10 mouse cellular contexts compared by ENCODE assay signal in genomic region chr17:25656826-25657189, GRCm38 (mm10).
DNase-seq lines count a peak whose midpoint lies in the region; ATAC-seq and TF ChIP-seq lines count a peak whose summit lies in the region.
"Had no signal": no experiment of that assay in that cellular context is flagged by ENCODE, and none has a peak within 500 bp of the region (broad histone marks: within the 10 kb centered on the region; RNA-seq: fewer than 3 reads in every experiment).

No protein-coding gene starts in this region.

- no peaks in the 10 kb centered on the region for H3K9me3 ChIP-seq in lung, embryonic 14.5 days (ENCODE audit: low read depth, low read length)
- no peaks in the 10 kb centered on the region for H3K9me3 ChIP-seq in embryonic facial prominence, embryonic 12.5 days
- no peaks in the 10 kb centered on the region for H3K9me3 ChIP-seq in hindbrain, embryonic 13.5 days
- no peaks in the 10 kb centered on the region for H3K9me3 ChIP-seq in neural tube, embryonic 13.5 days

- WGBS in lung, embryonic 14.5 days = 6% methylated on average over 3 of the region's 3 CpGs
- 51% methylated on average over 3 of the region's 3 CpGs for WGBS in embryonic facial prominence, embryonic 12.5 days
- 25% methylated on average over 3 of the region's 3 CpGs for WGBS in hindbrain, embryonic 13.5 days
- WGBS in neural tube, embryonic 13.5 days = 16% methylated on average over 3 of the region's 3 CpGs

- peaks cover 7% of the 10 kb centered on the region; the same call in 1 of the 2 replicates for H3K36me3 ChIP-seq in lung, embryonic 14.5 days (ENCODE audit: insufficient read depth)
- H3K36me3 ChIP-seq in embryonic facial prominence, embryonic 12.5 days = peaks cover 32% of the 10 kb centered on the region
- peaks cover 14% of the 10 kb centered on the region for H3K36me3 ChIP-seq in hindbrain, embryonic 13.5 days
- H3K36me3 ChIP-seq in neural tube, embryonic 13.5 days = 0 out of 2 replicates have a peak, but pooled peaks cover 4% of the 10 kb centered on the region

- H3K9ac ChIP-seq in lung, embryonic 14.5 days = no peak overlapping the region
- no peak overlapping the region for H3K9ac ChIP-seq in embryonic facial prominence, embryonic 12.5 days
- H3K9ac ChIP-seq in hindbrain, embryonic 13.5 days = peak overlapping the region; percentile 53
- peak overlapping the region; percentile 35 for H3K9ac ChIP-seq in neural tube, embryonic 13.5 days

- H3K27ac ChIP-seq in lung, embryonic 14.5 days (ENCODE audit: low read depth) = peak overlapping the region; percentile 26; the same call in 1 of the 2 replicates
- peak overlapping the region; percentile 25 for H3K27ac ChIP-seq in embryonic facial prominence, embryonic 12.5 days
- peak overlapping the region; percentile 58 for H3K27ac ChIP-seq in hindbrain, embryonic 13.5 days
- peak overlapping the region; percentile 69 for H3K27ac ChIP-seq in neural tube, embryonic 13.5 days (replicated peaks)

- H3K4me3 ChIP-seq in lung, embryonic 14.5 days (ENCODE audit: low read depth, low read length) = no peak overlapping the region
- H3K4me3 ChIP-seq in embryonic facial prominence, embryonic 12.5 days = no peak overlapping the region
- H3K4me3 ChIP-seq in hindbrain, embryonic 13.5 days = no peak overlapping the region
- no peak overlapping the region for H3K4me3 ChIP-seq in neural tube, embryonic 13.5 days

- no peak for TF ChIP-seq CTCF in lung, embryonic 14.5 days (IDR thresholded peaks at IDR 0.05; ENCODE audit: low read depth)

- DNase-seq in lung, embryonic 14.5 days = peak; percentile 37
- no peak for DNase-seq in lung, postnatal 25 days (ENCODE audit: low spot score)
- DNase-seq in spleen, postnatal 10 days (ENCODE audit: low spot score in 2 of 2) = no peak
- DNase-seq in urinary bladder, adult 2 months (ENCODE audit: low spot score) = no peak
- DNase-seq: adrenal gland, adult 8-10 months; cerebellum, adult 9-11 months had no signal

- no peaks in the 10 kb centered on the region for H3K27me3 ChIP-seq in lung, embryonic 14.5 days (ENCODE audit: insufficient read depth, low read length)
- H3K27me3 ChIP-seq in embryonic facial prominence, embryonic 12.5 days = no peaks in the 10 kb centered on the region
- no peaks in the 10 kb centered on the region for H3K27me3 ChIP-seq in hindbrain, embryonic 13.5 days
- H3K27me3 ChIP-seq in neural tube, embryonic 13.5 days = no peaks in the 10 kb centered on the region

- no peak overlapping the region for H3K4me2 ChIP-seq in lung, embryonic 14.5 days
- H3K4me2 ChIP-seq in embryonic facial prominence, embryonic 12.5 days (replicated peaks) = no peak overlapping the region
- H3K4me2 ChIP-seq in hindbrain, embryonic 13.5 days = no peak overlapping the region
- H3K4me2 ChIP-seq in neural tube, embryonic 13.5 days = no peak overlapping the region

- ATAC-seq in lung, embryonic 14.5 days (ENCODE audit: insufficient read depth) = peak; percentile 56
- ATAC-seq in embryonic facial prominence, embryonic 12.5 days (ENCODE audit: insufficient number of reproducible peaks, insufficient read depth, low FRiP score, low TSS enrichment) = peak; percentile 48; the same call in 1 of the 2 replicates
- no peak for ATAC-seq in hindbrain, embryonic 13.5 days (ENCODE audit: low FRiP score)
- ATAC-seq in neural tube, embryonic 13.5 days (ENCODE audit: low read depth) = 0 out of 2 replicates have a peak, but pooled peaks have one; percentile 25
- no peak for ATAC-seq in granulocyte monocyte progenitor cell, adult 5-6 weeks (replicated peaks; ENCODE audit: poor library complexity, severe bottlenecking)

- no peaks in the 10 kb centered on the region for H3K4me1 ChIP-seq in lung, embryonic 14.5 days (ENCODE audit: insufficient read depth)
- peaks cover 16% of the 10 kb centered on the region for H3K4me1 ChIP-seq in embryonic facial prominence, embryonic 12.5 days
- peaks cover 21% of the 10 kb centered on the region for H3K4me1 ChIP-seq in hindbrain, embryonic 13.5 days (replicated peaks)
- H3K4me1 ChIP-seq in neural tube, embryonic 13.5 days (replicated peaks) = peaks cover 28% of the 10 kb centered on the region

Comparison
In these comparisons a context has a peak if more than half of its experiments do, and no peak if none do; other contexts are left out.
1. ATAC-seq: peak in lung, embryonic 14.5 days (single experiment), embryonic facial prominence, embryonic 12.5 days (single experiment) and neural tube, embryonic 13.5 days (single experiment); none in hindbrain, embryonic 13.5 days (single experiment) and granulocyte monocyte progenitor cell, adult 5-6 weeks (single experiment).
2. H3K9ac ChIP-seq: peak in hindbrain, embryonic 13.5 days (single experiment) and neural tube, embryonic 13.5 days (single experiment); none in lung, embryonic 14.5 days (single experiment) and embryonic facial prominence, embryonic 12.5 days (single experiment).
3. Peak in every context shown above with its lines, with median percentiles within 50 percentile points of each other: H3K27ac ChIP-seq.